Mouse (Mus musculus) hindbrain, embryonic 16.5 days (tissue): ENCODE measurements around the gene Hyou1. TPM values are rescaled to one million over a fixed set of nuclear protein-coding genes. Genes with fewer than 3 reads are reported as not detected.
"Not testable (repeated sequence)": the region's sequence is repeated elsewhere in the genome, so short reads cannot be mapped to it uniquely, and the experiment has no call there.

Experiments used
- ATAC-seq: fragments of 200-750 bp; cut with Nextera tagmentation; 2 replicates; pipeline ENCODE4 v1.8.0; 2017; ENCODE audit warnings: moderate TSS enrichment, moderate library complexity
- H3K27ac ChIP-seq: fragments of 300-500 bp; sonication (generic); 2 replicates; pipeline ENCODE4 v1.5.1; 2014; ENCODE audit warnings: low read depth, mild to moderate bottlenecking, control low read depth, low read length, moderate library complexity
- H3K27me3 ChIP-seq: fragments of 300-500 bp; sonication (generic); replicated peaks from 2 replicates; pipeline ENCODE4 v1.6.1; 2014; ENCODE audit warnings: low read length; ENCODE audit not compliant: control insufficient read depth, insufficient read depth
- H3K36me3 ChIP-seq: fragments of 300-500 bp; sonication (generic); 2 replicates; pipeline ENCODE4 v1.6.1; 2014; ENCODE audit warnings: mild to moderate bottlenecking, low read length, moderate library complexity, mixed read lengths; ENCODE audit not compliant: control insufficient read depth, insufficient read depth
- H3K4me1 ChIP-seq: fragments of 300-500 bp; sonication (generic); 2 replicates; pipeline ENCODE4 v1.6.1; 2014; ENCODE audit warnings: low read depth, low read length; ENCODE audit not compliant: control insufficient read depth, insufficient read depth
- H3K4me2 ChIP-seq: fragments of 300-500 bp; sonication (generic); 2 replicates; pipeline ENCODE4 v1.6.1; 2014; ENCODE audit warnings: mild to moderate bottlenecking, low read length, control low read depth, moderate library complexity
- H3K4me3 ChIP-seq: fragments of 300-500 bp; sonication (generic); 2 replicates; pipeline ENCODE4 v1.5.1; 2014; ENCODE audit warnings: mild to moderate bottlenecking, low read length, control low read depth, moderate library complexity
- H3K9ac ChIP-seq: fragments of 300-500 bp; sonication (generic); 2 replicates; pipeline ENCODE4 v1.6.1; 2014; ENCODE audit warnings: low read depth, mild to moderate bottlenecking, control low read depth, low read length, moderate library complexity
- H3K9me3 ChIP-seq: fragments of 300-500 bp; sonication (generic); 2 replicates; pipeline ENCODE4 v1.6.1; 2014; ENCODE audit warnings: mild to moderate bottlenecking, low read length, moderate library complexity; ENCODE audit not compliant: control insufficient read depth
- WGBS: fragments of 180-500 bp; shearing (Covaris S2); extraction: QIAGEN DNeasy Blood & Tissue Kit; methylation state at CpG from one replicate; pipeline ENCODE4 v1.1.7; 2014; 5-methylcytosine and 5-hydroxymethylcytosine counted together
- polyA plus RNA-seq: library from polyadenylated mRNA; unstranded; fragments of >200 nt; fragmentation: Nextera tagmentation; extraction: Ambion mirVana; gene quantifications from 2 replicates; pipeline ENCODE4 v1.2.1, GENCODE M21; 2015

Gene Hyou1
- polyA plus RNA-seq, 1 experiment from 2014 or later, result 25.3 TPM

DNA sequence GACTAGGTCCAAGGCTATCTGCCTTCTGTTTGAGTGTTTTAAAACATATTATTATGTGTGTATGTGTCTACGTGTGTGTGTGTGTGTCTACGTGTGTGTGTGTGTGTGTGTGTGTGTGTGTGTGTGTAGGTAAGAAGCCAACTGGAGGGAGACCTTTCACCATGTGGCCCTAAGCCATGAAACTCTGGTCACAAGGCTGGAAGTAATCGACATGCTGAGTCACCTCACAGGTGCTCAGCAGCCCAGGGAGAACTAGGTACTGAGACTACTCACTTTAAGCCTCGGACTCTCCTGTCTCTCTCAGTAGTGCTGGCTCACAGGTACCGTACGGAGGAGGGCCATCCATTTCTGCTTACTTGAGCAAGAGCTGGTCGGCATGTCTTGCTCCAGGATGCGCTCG lies 32.1 kb upstream of the Hyou1 start:
- Histone ChIP-seq H3K9ac (no peak overlapping the region), H3K27ac (no peak overlapping the region), H3K4me3 (no peak overlapping the region), H3K27me3 (no peaks in the 10 kb centered on the region), H3K9me3 (no peaks in the 10 kb centered on the region), H3K4me1 (peaks cover 5% of the 10 kb centered on the region), H3K36me3 (peaks cover 40% of the 10 kb centered on the region), H3K4me2 (no peak overlapping the region)
- 94% methylated on average over 9 of the region's 9 CpGs for WGBS
- ATAC-seq, result no peak

DNA sequence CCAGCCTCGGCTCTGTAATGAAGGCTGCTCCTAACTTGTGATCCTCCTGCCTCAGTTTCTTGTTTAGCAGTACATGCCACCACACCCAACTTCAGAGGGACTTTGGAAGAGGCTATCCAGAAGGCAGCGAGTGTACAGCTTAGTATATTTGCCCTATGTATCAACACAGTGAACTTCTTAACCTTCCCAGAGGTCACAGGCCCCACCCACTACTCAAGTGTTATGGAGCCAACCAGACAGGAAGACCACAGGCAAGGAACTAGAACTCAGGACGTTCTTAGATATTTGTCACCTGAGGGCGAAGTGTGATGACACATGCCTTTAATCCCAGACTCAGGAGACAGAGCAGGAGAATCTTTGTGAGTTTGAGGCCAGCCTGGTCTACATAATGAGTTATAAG lies 31.7 kb upstream of the Hyou1 start:
- Histone ChIP-seq H3K27ac (no peak overlapping the region), H3K9me3 (no peaks in the 10 kb centered on the region), H3K4me3 (no peak overlapping the region), H3K27me3 (no peaks in the 10 kb centered on the region), H3K36me3 (peaks cover 44% of the 10 kb centered on the region), H3K4me2 (no peak overlapping the region), H3K9ac (no peak overlapping the region), H3K4me1 (peaks cover 5% of the 10 kb centered on the region)
- WGBS, result 91% methylated on average over 4 of the region's 4 CpGs
- no peak for ATAC-seq

GRCm38 (mm10) chr9:44348546-44348945 lies 30.7 kb upstream of the Hyou1 start:
- H3K4me2 ChIP-seq, result no peak overlapping the region
- no peak overlapping the region for H3K4me3 ChIP-seq
- 99% methylated on average over 4 of the region's 4 CpGs for WGBS
- H3K36me3 ChIP-seq, result peaks cover 48% of the 10 kb centered on the region
- H3K9me3 ChIP-seq, result no peaks in the 10 kb centered on the region
- H3K9ac ChIP-seq, result no peak overlapping the region
- no peaks in the 10 kb centered on the region for H3K27me3 ChIP-seq
- H3K27ac ChIP-seq, result no peak overlapping the region
- ATAC-seq, result no peak
- H3K4me1 ChIP-seq, result no peaks in the 10 kb centered on the region

GRCm38 (mm10) chr9:44351396-44351795 lies 27.9 kb upstream of the Hyou1 start:
- no peak overlapping the region for H3K9ac ChIP-seq
- H3K4me2 ChIP-seq, result no peak overlapping the region
- no peaks in the 10 kb centered on the region for H3K4me1 ChIP-seq
- H3K9me3 ChIP-seq, result no peaks in the 10 kb centered on the region
- peaks cover 74% of the 10 kb centered on the region for H3K36me3 ChIP-seq
- H3K4me3 ChIP-seq, result no peak overlapping the region
- WGBS, result 99% methylated on average over 4 of the region's 4 CpGs
- no peak for ATAC-seq
- no peaks in the 10 kb centered on the region for H3K27me3 ChIP-seq
- no peak overlapping the region for H3K27ac ChIP-seq

- H3K4me2 ChIP-seq, result no peak overlapping the region
- no peak overlapping the region for H3K4me3 ChIP-seq
- H3K27me3 ChIP-seq, result no peaks in the 10 kb centered on the region
- WGBS, result 94% methylated on average over 10 of the region's 10 CpGs
- no peak overlapping the region for H3K27ac ChIP-seq
- H3K9me3 ChIP-seq, result no peaks in the 10 kb centered on the region
- peaks cover 73% of the 10 kb centered on the region for H3K36me3 ChIP-seq
- H3K4me1 ChIP-seq, result no peaks in the 10 kb centered on the region
- no peak overlapping the region for H3K9ac ChIP-seq
- ATAC-seq, result no peak
Observed at GRCm38 (mm10) chr9:44352337-44352736, 27.0 kb upstream of the Hyou1 start.

DNA sequence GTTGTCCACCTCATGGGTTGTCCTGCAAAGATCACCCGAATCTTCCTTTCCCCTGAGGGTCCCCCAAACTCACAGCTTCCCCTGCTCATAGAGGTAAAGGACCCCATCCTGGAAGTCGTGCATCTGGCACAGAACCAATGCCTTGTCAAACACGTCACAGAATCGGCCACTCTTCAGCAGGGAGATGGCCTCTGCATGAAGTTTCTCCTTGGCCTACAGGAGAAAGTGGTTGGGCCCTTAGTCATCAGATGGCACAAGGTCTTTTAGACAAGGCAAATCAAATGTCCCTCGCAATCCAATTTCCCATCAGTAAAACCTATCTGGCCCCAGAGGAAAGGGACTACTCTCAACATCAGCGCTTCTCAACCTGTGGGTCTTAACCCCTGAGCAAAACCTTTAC lies 26.1 kb upstream of the Hyou1 start:
- ATAC-seq, result no peak
- WGBS, result 92% methylated on average over 6 of the region's 6 CpGs

GRCm38 (mm10) chr9:44357207-44357606 lies 22.1 kb upstream of the Hyou1 start:
- no peaks in the 10 kb centered on the region for H3K27me3 ChIP-seq
- H3K36me3 ChIP-seq, result peaks cover 52% of the 10 kb centered on the region
- H3K4me2 ChIP-seq, result no peak overlapping the region
- 79% methylated on average over 4 of the region's 4 CpGs for WGBS
- no peak overlapping the region for H3K27ac ChIP-seq
- H3K4me1 ChIP-seq, result peaks cover 6% of the 10 kb centered on the region
- H3K4me3 ChIP-seq, result no peak overlapping the region
- no peak overlapping the region for H3K9ac ChIP-seq
- H3K9me3 ChIP-seq, result no peaks in the 10 kb centered on the region
- ATAC-seq, result no peak

More for the DNA sequence above, 26.1 kb upstream of the Hyou1 start:
- Histone ChIP-seq H3K4me2 (no peak overlapping the region), H3K27ac (no peak overlapping the region), H3K36me3 (peaks cover 72% of the 10 kb centered on the region), H3K9me3 (no peaks in the 10 kb centered on the region), H3K27me3 (no peaks in the 10 kb centered on the region), H3K4me3 (no peak overlapping the region), H3K9ac (no peak overlapping the region), H3K4me1 (no peaks in the 10 kb centered on the region)

DNA sequence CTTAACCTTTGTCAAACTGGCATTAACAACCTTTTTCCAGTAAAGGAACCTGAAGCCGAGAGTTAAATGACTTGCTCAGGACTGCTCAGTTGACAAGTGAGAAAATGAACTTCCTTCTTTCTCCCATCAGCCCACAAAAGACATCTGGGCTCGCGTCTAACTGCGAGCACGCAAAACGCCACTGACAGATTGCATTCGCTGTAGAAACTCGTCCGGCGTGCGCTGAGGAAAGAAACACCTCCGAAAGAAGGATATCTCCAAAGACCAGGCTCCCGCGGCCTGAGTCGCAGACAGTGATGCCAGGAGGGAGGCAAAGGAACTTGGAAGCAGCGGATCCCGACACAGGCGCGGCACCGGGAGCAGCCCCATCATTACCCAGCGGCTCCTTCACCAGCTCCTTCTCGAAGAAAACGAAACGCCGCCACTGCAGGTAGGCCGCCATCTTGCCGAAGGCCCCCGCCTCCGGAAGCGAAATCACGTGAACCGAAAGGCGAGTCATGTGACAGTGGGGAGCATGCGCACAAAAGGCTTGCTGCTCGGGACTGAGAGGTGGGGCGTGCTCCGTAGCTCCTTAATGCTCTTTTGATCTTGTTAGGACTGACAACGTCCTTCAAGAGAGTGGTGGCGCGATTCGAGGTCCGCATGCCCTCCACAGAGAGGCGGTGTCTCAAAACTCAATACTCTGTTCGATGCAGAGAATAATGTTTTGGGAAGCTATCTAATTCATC lies 17.9 kb upstream of the Hyou1 start, which contains the start of gene Vps11:
Vps11 (minus strand) TSS at position 481 of the 728 bp plus-strand sequence.
- Histone ChIP-seq H3K9ac (peak within 1 kb of the TSS; percentile 88), H3K27ac (peak within 1 kb of the TSS; percentile 83), H3K4me3 (peak within 1 kb of the TSS; percentile 90), H3K9me3 (no peaks in the 10 kb centered on the region), H3K27me3 (peaks cover 2% of the 10 kb centered on the region; the same call in 1 of the 2 replicates), H3K36me3 (peaks cover 19% of the 10 kb centered on the region), H3K4me1 (peaks cover 6% of the 10 kb centered on the region), H3K4me2 (peak within 1 kb of the TSS; percentile 67)
- ATAC-seq, result peak; percentile 94
- WGBS, result 1% methylated on average over 44 of the region's 44 CpGs

DNA sequence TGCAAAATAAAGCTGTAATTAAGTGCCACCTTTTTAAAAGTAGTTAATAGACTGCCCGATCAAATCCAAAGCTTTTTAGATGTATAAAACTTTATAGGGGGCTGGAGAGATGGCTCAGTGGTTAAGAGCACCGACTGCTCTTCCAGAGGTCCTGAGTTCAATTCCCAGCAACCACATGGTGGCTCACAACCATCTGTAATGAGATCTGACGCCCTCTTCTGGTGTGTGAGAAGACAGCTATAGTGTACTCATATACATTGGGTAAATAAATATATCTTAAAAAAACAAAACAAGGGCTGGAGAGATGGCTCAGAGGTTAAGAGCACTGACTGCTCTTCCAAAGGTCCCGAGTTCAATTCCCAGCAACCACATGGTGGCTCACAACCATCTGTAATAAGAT lies 17.4 kb upstream of the Hyou1 start:
- Histone ChIP-seq H3K4me3 (peak overlapping the region; percentile 90), H3K36me3 (peaks cover 17% of the 10 kb centered on the region), H3K4me2 (peak overlapping the region; percentile 67), H3K9ac (peak overlapping the region; percentile 62), H3K27ac (peak overlapping the region; percentile 83)
- not testable (repeated sequence) for H3K4me1 ChIP-seq, H3K27me3 ChIP-seq, H3K9me3 ChIP-seq
- WGBS, result 50% methylated on average over 4 of the region's 4 CpGs
- peak; percentile 54 for ATAC-seq
